Comparison of ENCODE assay signal across 14 mouse cellular contexts in genomic region chr4:154503260-154503829, GRCm38 (mm10).
A peak's percentile ranks its signal among the peaks of the same experiment; 100 is the strongest.
DNase-seq lines count a peak whose midpoint lies in the region; ATAC-seq and TF ChIP-seq lines count a peak whose summit lies in the region.
"Had no signal": no experiment of that assay in that cellular context is flagged by ENCODE, and none has a peak within 500 bp of the region (broad histone marks: within the 10 kb centered on the region; RNA-seq: fewer than 3 reads in every experiment).

No protein-coding gene starts in this region.

- H3K4me1 ChIP-seq in heart, embryonic 16.5 days (ENCODE audit: control insufficient read depth, insufficient read depth, low read length): peaks cover 64% of the 10 kb centered on the region
- H3K4me1 ChIP-seq in forebrain, postnatal 0 days (ENCODE audit: insufficient read depth): peaks cover 42% of the 10 kb centered on the region
- no peaks in the 10 kb centered on the region for H3K4me1 ChIP-seq in thymus, adult 2 months (replicated peaks; ENCODE audit: control insufficient read depth, insufficient read depth, low read length)

- peak overlapping the region; percentile 51 for H3K4me2 ChIP-seq in heart, embryonic 16.5 days (ENCODE audit: low read depth, low read length)
- peak overlapping the region; percentile 33 for H3K4me2 ChIP-seq in forebrain, postnatal 0 days (ENCODE audit: low read depth)
- H3K4me2 ChIP-seq: lung, embryonic 14.5 days had no signal

- DNase-seq in heart, adult 18-20 months: no peak
- DNase-seq in embryo, embryonic 11.5 days (ENCODE audit: low read depth, low spot score): peak; percentile 39
- DNase-seq in forebrain, postnatal 0 days: peak; percentile 53
- DNase-seq in neural tube, embryonic 10.5 days (ENCODE audit: extremely low spot score, low spot score): peak; percentile 61
- no peak for DNase-seq in frontal cortex, postnatal 25 days (ENCODE audit: low spot score in 2 of 2)
- DNase-seq in thymus, adult 2 months: no peak
- DNase-seq in urinary bladder, postnatal 25 days (ENCODE audit: low spot score): no peak
- DNase-seq: adrenal gland, postnatal 36 days; cerebellum, adult 9-11 months; kidney, postnatal 36 days; lung, embryonic 14.5 days had no signal

- no peak for TF ChIP-seq POLR2A in thymus, adult 2 months (IDR thresholded peaks at IDR 0.05; ENCODE audit: control insufficient read depth, extremely low read depth, insufficient read depth, low read length, poor library complexity)

- H3K27ac ChIP-seq in heart, embryonic 16.5 days (ENCODE audit: low read length): peak overlapping the region; percentile 79
- no peak overlapping the region for H3K27ac ChIP-seq in forebrain, postnatal 0 days (ENCODE audit: low read depth, low read length)
- no peak overlapping the region for H3K27ac ChIP-seq in thymus, adult 2 months (ENCODE audit: control insufficient read depth, insufficient read depth, low read length)
- H3K27ac ChIP-seq: limb, embryonic 10.5 days had no signal

- peak overlapping the region; percentile 15 for H3K9ac ChIP-seq in heart, embryonic 16.5 days (ENCODE audit: low read length)
- peak overlapping the region; percentile 43 for H3K9ac ChIP-seq in forebrain, postnatal 0 days
- H3K9ac ChIP-seq: lung, embryonic 14.5 days had no signal

- H3K9me3 ChIP-seq in heart, embryonic 16.5 days (replicated peaks; ENCODE audit: control insufficient read depth, low read length): no peaks in the 10 kb centered on the region
- no peaks in the 10 kb centered on the region for H3K9me3 ChIP-seq in forebrain, postnatal 0 days (ENCODE audit: low read length)
- H3K9me3 ChIP-seq: limb, embryonic 10.5 days had no signal

- no peak overlapping the region for H3K4me3 ChIP-seq in heart, embryonic 16.5 days (ENCODE audit: low read length)
- H3K4me3 ChIP-seq in forebrain, postnatal 0 days (ENCODE audit: low read depth, low read length): 0 out of 2 replicates have a peak overlapping the region, but pooled peaks have one; percentile 12
- no peak overlapping the region for H3K4me3 ChIP-seq in thymus, adult 2 months (ENCODE audit: control insufficient read depth, insufficient read depth, low read length)
- H3K4me3 ChIP-seq: limb, embryonic 10.5 days had no signal

- no peaks in the 10 kb centered on the region for H3K36me3 ChIP-seq in heart, embryonic 16.5 days (ENCODE audit: control insufficient read depth, insufficient read depth)
- no peaks in the 10 kb centered on the region for H3K36me3 ChIP-seq in forebrain, postnatal 0 days (ENCODE audit: insufficient read depth)
- no peaks in the 10 kb centered on the region for H3K36me3 ChIP-seq in thymus, adult 2 months (ENCODE audit: control insufficient read depth, insufficient read depth, low read length)

- H3K27me3 ChIP-seq in heart, embryonic 16.5 days (ENCODE audit: control insufficient read depth, insufficient read depth, low read length): 0 out of 2 replicates have a peak, but pooled peaks cover 2% of the 10 kb centered on the region
- no peaks in the 10 kb centered on the region; the same call in 1 of the 2 replicates for H3K27me3 ChIP-seq in forebrain, postnatal 0 days (ENCODE audit: insufficient read depth, low read length)
- no peaks in the 10 kb centered on the region for H3K27me3 ChIP-seq in thymus, adult 2 months (ENCODE audit: control insufficient read depth, insufficient read depth, low read length)

- 59% methylated on average over 21 of the region's 21 CpGs for WGBS in heart, embryonic 16.5 days
- WGBS in forebrain, postnatal 0 days: 11% methylated on average over 21 of the region's 21 CpGs
- WGBS in thymus, adult 2 months: 90% methylated on average over 21 of the region's 21 CpGs

- no peak for ATAC-seq in heart, embryonic 16.5 days (replicated peaks; ENCODE audit: extremely low read depth, insufficient read depth, low FRiP score)
- no peak; the same call in 1 of the 2 replicates for ATAC-seq in forebrain, postnatal 0 days
- ATAC-seq: Patski had no signal

- TF ChIP-seq CTCF in forebrain, postnatal 0 days (IDR thresholded peaks at IDR 0.05; ENCODE audit: low read depth): no peak
- TF ChIP-seq CTCF in thymus, adult 2 months (IDR thresholded peaks at IDR 0.05; ENCODE audit: borderline replicate concordance, control insufficient read depth, extremely low read depth, insufficient read depth, low read length, poor library complexity): no peak

Comparison
In these comparisons a context has a peak if more than half of its experiments do, and no peak if none do; other contexts are left out.
1. DNase-seq: peak in embryo, embryonic 11.5 days (single experiment), forebrain, postnatal 0 days (single experiment) and neural tube, embryonic 10.5 days (single experiment); none in heart, adult 18-20 months (0 of 2), frontal cortex, postnatal 25 days (0 of 2), thymus, adult 2 months (single experiment) and urinary bladder, postnatal 25 days (single experiment).